8 mouse cellular contexts compared by ENCODE assay signal in genomic region chr11:51649111-51649888, GRCm38 (mm10). TPM values are rescaled to one million over a fixed set of nuclear protein-coding genes. Genes with fewer than 3 reads are reported as not detected.
DNase-seq lines count a peak whose midpoint lies in the region; ATAC-seq lines count a peak whose summit lies in the region.

No protein-coding gene starts in this region.

- peak overlapping the region; percentile 80; the same call in 1 of the 2 replicates for H3K27ac ChIP-seq in kidney, embryonic 16.5 days (ENCODE audit: low read length)
- peak overlapping the region; percentile 93 for H3K27ac ChIP-seq in brown adipose tissue, adult 24 weeks (replicated peaks; ENCODE audit: low read depth, low read length)
- H3K27ac ChIP-seq in hindbrain, embryonic 11.5 days (ENCODE audit: low read depth, low read length): no peak overlapping the region
- no peak overlapping the region for H3K27ac ChIP-seq in midbrain, embryonic 14.5 days (replicated peaks; ENCODE audit: low read depth, low read length)

- H3K9ac ChIP-seq in kidney, embryonic 16.5 days (replicated peaks; ENCODE audit: low read length): peak overlapping the region; percentile 82
- H3K9ac ChIP-seq in hindbrain, embryonic 11.5 days (ENCODE audit: low read depth, low read length): peak overlapping the region; percentile 67; the same call in 1 of the 2 replicates
- H3K9ac ChIP-seq in midbrain, embryonic 14.5 days (replicated peaks; ENCODE audit: low read length): 0 out of 2 replicates have a peak overlapping the region, but pooled peaks have one; percentile 9

- peaks cover 35% of the 10 kb centered on the region for H3K4me1 ChIP-seq in kidney, embryonic 16.5 days (ENCODE audit: insufficient read depth, low read length)
- peaks cover 12% of the 10 kb centered on the region for H3K4me1 ChIP-seq in brown adipose tissue, adult 24 weeks (ENCODE audit: control insufficient read depth, insufficient read depth, insufficient read length, low read length)
- peaks cover 19% of the 10 kb centered on the region for H3K4me1 ChIP-seq in hindbrain, embryonic 11.5 days (replicated peaks; ENCODE audit: control insufficient read depth, insufficient read depth, low read length)
- H3K4me1 ChIP-seq in midbrain, embryonic 14.5 days (ENCODE audit: control insufficient read depth, insufficient read depth, low read length): peaks cover 16% of the 10 kb centered on the region

- WGBS in kidney, embryonic 16.5 days: 35% methylated on average over 11 of the region's 11 CpGs
- WGBS in hindbrain, embryonic 11.5 days: 20% methylated on average over 11 of the region's 11 CpGs
- 20% methylated on average over 11 of the region's 11 CpGs for WGBS in midbrain, embryonic 14.5 days

- H3K4me2 ChIP-seq in kidney, embryonic 16.5 days (replicated peaks; ENCODE audit: low read depth, low read length): peak overlapping the region; percentile 94
- H3K4me2 ChIP-seq in hindbrain, embryonic 11.5 days (replicated peaks; ENCODE audit: low read depth, low read length): peak overlapping the region; percentile 95
- peak overlapping the region; percentile 91 for H3K4me2 ChIP-seq in midbrain, embryonic 14.5 days (ENCODE audit: low read length)

- H3K4me3 ChIP-seq in kidney, embryonic 16.5 days (ENCODE audit: low read length): peak overlapping the region; percentile 76
- H3K4me3 ChIP-seq in brown adipose tissue, adult 24 weeks (ENCODE audit: insufficient read depth, low read depth, low read length): peak overlapping the region; percentile 77
- H3K4me3 ChIP-seq in hindbrain, embryonic 11.5 days (ENCODE audit: low read depth, low read length): peak overlapping the region; percentile 57; the same call in 1 of the 2 replicates
- peak overlapping the region; percentile 55; the same call in 1 of the 2 replicates for H3K4me3 ChIP-seq in midbrain, embryonic 14.5 days (replicated peaks; ENCODE audit: low read depth, low read length)

- no peak for DNase-seq in kidney, postnatal 36 days
- DNase-seq in hindbrain, embryonic 11.5 days (ENCODE audit: low spot score): no peak
- no peak for DNase-seq in midbrain, embryonic 14.5 days
- no peak for DNase-seq in frontal cortex, postnatal 25 days (ENCODE audit: low spot score in 2 of 2)
- no peak for DNase-seq in cerebellum, postnatal 36 days
- DNase-seq in ovary, postnatal 10 days (ENCODE audit: low spot score): no peak

- no peak for ATAC-seq in kidney, embryonic 16.5 days (ENCODE audit: low FRiP score, low TSS enrichment)
- 0 out of 2 replicates have a peak, but pooled peaks have one; percentile 7 for ATAC-seq in hindbrain, embryonic 11.5 days (ENCODE audit: low FRiP score)
- no peak for ATAC-seq in midbrain, embryonic 14.5 days (ENCODE audit: low FRiP score, low TSS enrichment)

- no peaks in the 10 kb centered on the region for H3K9me3 ChIP-seq in kidney, embryonic 16.5 days (ENCODE audit: low read length)
- no peaks in the 10 kb centered on the region for H3K9me3 ChIP-seq in hindbrain, embryonic 11.5 days (ENCODE audit: control insufficient read depth, low read length)
- H3K9me3 ChIP-seq in midbrain, embryonic 14.5 days (ENCODE audit: control insufficient read depth, low read length): no peaks in the 10 kb centered on the region

- no peaks in the 10 kb centered on the region for H3K27me3 ChIP-seq in kidney, embryonic 16.5 days (ENCODE audit: insufficient read depth, low read length)
- H3K27me3 ChIP-seq in hindbrain, embryonic 11.5 days (ENCODE audit: control insufficient read depth, insufficient read depth, low read length): peaks cover 13% of the 10 kb centered on the region
- peaks cover 13% of the 10 kb centered on the region; the same call in 1 of the 2 replicates for H3K27me3 ChIP-seq in midbrain, embryonic 14.5 days (ENCODE audit: control insufficient read depth, insufficient read depth, low read length)

- H3K36me3 ChIP-seq in kidney, embryonic 16.5 days (ENCODE audit: insufficient read depth, low read length): peaks cover 10% of the 10 kb centered on the region
- no peaks in the 10 kb centered on the region for H3K36me3 ChIP-seq in hindbrain, embryonic 11.5 days (ENCODE audit: control insufficient read depth, insufficient read depth, low read length)
- no peaks in the 10 kb centered on the region for H3K36me3 ChIP-seq in midbrain, embryonic 14.5 days (ENCODE audit: control insufficient read depth, insufficient read depth, low read length)

RNA-seq across cellular contexts. Expression of gene N4bp3, which starts 1.3 kb away (rescaled TPM):
- polyA plus RNA-seq in kidney, embryonic 16.5 days (2015; fragmentation: Nextera tagmentation; extraction: Ambion mirVana): 30.9 and 34.1 TPM in 2 replicates
- 2.0 and 4.8 TPM in 2 replicates for polyA plus RNA-seq in brown adipose tissue, adult 24 weeks (2012; ENCODE audit: insufficient read depth, insufficient read length, missing spikeins)
- 6.6 and 6.9 TPM in 2 replicates for polyA plus RNA-seq in hindbrain, embryonic 11.5 days (2014; fragmentation: Nextera tagmentation; extraction: Ambion mirVana)
- polyA plus RNA-seq in midbrain, embryonic 14.5 days (2014; fragmentation: Nextera tagmentation; extraction: Ambion mirVana): 11.6 and 15.2 TPM in 2 replicates

RNA-seq across cellular contexts. Expression of gene D930048N14Rik, which starts 1.5 kb away (rescaled TPM):
- polyA plus RNA-seq in kidney, embryonic 16.5 days (2015; fragmentation: Nextera tagmentation; extraction: Ambion mirVana): 4.0 and 4.5 TPM in 2 replicates
- 0.46 and 0.52 TPM in 2 replicates for polyA plus RNA-seq in brown adipose tissue, adult 24 weeks (2012; ENCODE audit: insufficient read depth, insufficient read length, missing spikeins)
- polyA plus RNA-seq in hindbrain, embryonic 11.5 days (2014; fragmentation: Nextera tagmentation; extraction: Ambion mirVana): 0.73 and 1.2 TPM in 2 replicates
- polyA plus RNA-seq in midbrain, embryonic 14.5 days (2014; fragmentation: Nextera tagmentation; extraction: Ambion mirVana): 0.85 and 1.00 TPM in 2 replicates

RNA-seq across cellular contexts. Expression of gene Rmnd5b, which starts 13.6 kb away (rescaled TPM):
- 48.9 and 51.9 TPM in 2 replicates for polyA plus RNA-seq in kidney, embryonic 16.5 days (2015; fragmentation: Nextera tagmentation; extraction: Ambion mirVana)
- polyA plus RNA-seq in brown adipose tissue, adult 24 weeks (2012; ENCODE audit: insufficient read depth, insufficient read length, missing spikeins): 11.1 and 11.6 TPM in 2 replicates
- polyA plus RNA-seq in hindbrain, embryonic 11.5 days (2014; fragmentation: Nextera tagmentation; extraction: Ambion mirVana): 42.5 and 43.7 TPM in 2 replicates
- polyA plus RNA-seq in midbrain, embryonic 14.5 days (2014; fragmentation: Nextera tagmentation; extraction: Ambion mirVana): 79.2 and 87.7 TPM in 2 replicates

RNA-seq across cellular contexts. Expression of gene Nhp2, which starts 29.8 kb away (rescaled TPM):
- polyA plus RNA-seq in kidney, embryonic 16.5 days (2015; fragmentation: Nextera tagmentation; extraction: Ambion mirVana): 156 and 158 TPM in 2 replicates
- 43.4 and 50.7 TPM in 2 replicates for polyA plus RNA-seq in brown adipose tissue, adult 24 weeks (2012; ENCODE audit: insufficient read depth, insufficient read length, missing spikeins)
- 154 and 156 TPM in 2 replicates for polyA plus RNA-seq in hindbrain, embryonic 11.5 days (2014; fragmentation: Nextera tagmentation; extraction: Ambion mirVana)
- 107 and 115 TPM in 2 replicates for polyA plus RNA-seq in midbrain, embryonic 14.5 days (2014; fragmentation: Nextera tagmentation; extraction: Ambion mirVana)

RNA-seq across cellular contexts. Expression of gene 0610009B22Rik, which starts 39.4 kb away (rescaled TPM):
- 105 and 107 TPM in 2 replicates for polyA plus RNA-seq in kidney, embryonic 16.5 days (2015; fragmentation: Nextera tagmentation; extraction: Ambion mirVana)
- 76.0 and 82.6 TPM in 2 replicates for polyA plus RNA-seq in brown adipose tissue, adult 24 weeks (2012; ENCODE audit: insufficient read depth, insufficient read length, missing spikeins)
- polyA plus RNA-seq in hindbrain, embryonic 11.5 days (2014; fragmentation: Nextera tagmentation; extraction: Ambion mirVana): 108 and 110 TPM in 2 replicates
- 110 and 116 TPM in 2 replicates for polyA plus RNA-seq in midbrain, embryonic 14.5 days (2014; fragmentation: Nextera tagmentation; extraction: Ambion mirVana)

Comparison
In these comparisons a context has a peak if more than half of its experiments do, and no peak if none do; other contexts are left out.
1. H3K27ac ChIP-seq: peak in kidney, embryonic 16.5 days (single experiment) and brown adipose tissue, adult 24 weeks (single experiment); none in hindbrain, embryonic 11.5 days (single experiment) and midbrain, embryonic 14.5 days (single experiment).
2. H3K9ac ChIP-seq: peak in every context shown above with its lines; median percentile 82 in kidney, embryonic 16.5 days; 67 in hindbrain, embryonic 11.5 days; 9 in midbrain, embryonic 14.5 days.
3. Peak in every context shown above with its lines, with median percentiles within 50 percentile points of each other: H3K4me2 ChIP-seq and H3K4me3 ChIP-seq.